Mouse (Mus musculus) liver, embryonic 14.5 days (tissue): ENCODE data around the gene Fxn.

Experiments
- CTCF ChIP-seq: IDR thresholded peaks from 2 replicates; pipeline ENCODE4 v1.5.1; 2016; ENCODE audit warnings: antibody characterized with exemption, low read depth, control low read depth
- EP300 ChIP-seq: IDR thresholded peaks from 2 replicates; pipeline ENCODE4 v1.6.1; 2016; ENCODE audit warnings: antibody characterized with exemption, low read depth

DNA sequence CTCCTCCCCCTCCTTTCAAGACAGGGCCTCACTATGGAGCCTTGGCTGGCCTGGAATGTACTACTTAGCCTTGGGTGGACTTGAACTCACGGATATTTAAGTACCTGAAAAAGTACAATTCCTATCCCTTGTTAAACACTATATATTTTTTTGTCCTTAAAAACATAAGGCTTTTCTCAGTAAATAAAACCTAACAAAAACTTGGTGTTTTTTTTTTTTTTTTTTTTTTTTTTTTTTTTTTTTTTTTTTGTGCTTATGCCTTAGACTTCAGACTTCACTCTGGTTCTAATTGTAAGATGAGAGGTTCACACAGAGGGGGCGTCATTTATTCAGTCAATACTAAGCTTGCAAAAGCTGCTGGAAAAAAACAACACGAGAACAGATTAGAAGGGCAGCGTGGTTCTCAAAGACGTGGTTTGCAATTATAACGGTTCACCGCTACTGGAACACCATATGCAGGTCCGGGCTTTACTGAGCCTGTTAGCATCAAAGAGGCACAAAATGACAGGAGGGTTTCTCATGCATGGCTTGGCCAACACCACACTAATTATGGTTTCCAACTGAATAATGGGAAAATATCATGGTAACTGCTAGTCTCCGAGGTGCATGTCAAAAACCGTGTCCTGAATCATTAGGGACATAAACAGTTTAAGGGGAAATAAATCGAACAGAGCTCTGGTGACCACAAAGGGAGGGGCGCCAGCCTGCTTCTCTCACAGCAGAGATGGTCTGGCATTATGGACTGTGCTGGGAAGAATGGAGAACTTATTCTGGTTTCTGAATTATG, 32.3 kb upstream of the Fxn start:
- no peak for TF ChIP-seq CTCF
- no peak for TF ChIP-seq EP300
